Comparison of ENCODE assay signal across 28 mouse cellular contexts in genomic region chr1:193476805-193477204, GRCm38 (mm10).
"Had no signal": no experiment of that assay in that cellular context is flagged by ENCODE, and none has a peak within 500 bp of the region (broad histone marks: within the 10 kb centered on the region; RNA-seq: fewer than 3 reads in every experiment).

No protein-coding gene starts in this region.

- H3K9ac ChIP-seq: heart, embryonic 13.5 days; heart, embryonic 15.5 days; hindbrain, embryonic 13.5 days; hindbrain, embryonic 15.5 days; kidney, embryonic 15.5 days; liver, embryonic 13.5 days; liver, embryonic 15.5 days; liver, postnatal 0 days had no signal

- ATAC-seq: hindbrain, postnatal 0 days; intestine, embryonic 16.5 days; liver, postnatal 0 days had no signal

- H3K4me3 ChIP-seq: gastrocnemius, adult 2 months; heart, embryonic 10.5 days; heart, embryonic 13.5 days; heart, embryonic 15.5 days; hindbrain, embryonic 10.5 days; hindbrain, embryonic 13.5 days; hindbrain, embryonic 15.5 days; kidney, embryonic 15.5 days; liver, embryonic 13.5 days; liver, embryonic 15.5 days had no signal

- DNase-seq: gastrocnemius, adult 2 months; gastrocnemius, postnatal 10 days; gastrocnemius, postnatal 25 days; heart, adult 18-20 months; heart, postnatal 4 days; kidney, adult 11 months; kidney, adult 2 months; kidney, adult 9 months; kidney, postnatal 14 days; kidney, postnatal 36 days; layer of hippocampus, adult 9-11 months; layer of hippocampus, postnatal 36 days; left cerebral cortex, postnatal 4 days; liver; liver, embryonic 13.5 days; liver, postnatal 0 days had no signal

- H3K27me3 ChIP-seq: heart, embryonic 13.5 days; heart, embryonic 15.5 days; hindbrain, embryonic 13.5 days; hindbrain, embryonic 15.5 days; kidney, embryonic 15.5 days; liver, embryonic 13.5 days; liver, embryonic 15.5 days had no signal

- H3K36me3 ChIP-seq: heart, embryonic 10.5 days; heart, embryonic 13.5 days; heart, embryonic 15.5 days; hindbrain, embryonic 10.5 days; hindbrain, embryonic 13.5 days; hindbrain, embryonic 15.5 days; kidney, embryonic 15.5 days; liver, embryonic 13.5 days; liver, embryonic 15.5 days had no signal

- H3K9me3 ChIP-seq: heart, embryonic 10.5 days; heart, embryonic 13.5 days; heart, embryonic 15.5 days; hindbrain, embryonic 10.5 days; hindbrain, embryonic 13.5 days; hindbrain, embryonic 15.5 days; kidney, embryonic 15.5 days; liver, embryonic 13.5 days; liver, embryonic 15.5 days had no signal

- H3K4me2 ChIP-seq: heart, embryonic 13.5 days; heart, embryonic 15.5 days; hindbrain, embryonic 13.5 days; hindbrain, embryonic 15.5 days; kidney, embryonic 15.5 days; liver, embryonic 11.5 days; liver, embryonic 13.5 days; liver, embryonic 15.5 days had no signal

- H3K27ac ChIP-seq: gastrocnemius, adult 2 months; heart, embryonic 10.5 days; heart, embryonic 13.5 days; heart, embryonic 15.5 days; hindbrain, embryonic 10.5 days; hindbrain, embryonic 13.5 days; hindbrain, embryonic 15.5 days; hindbrain, postnatal 0 days; kidney, embryonic 15.5 days; kidney, postnatal 0 days; liver, embryonic 13.5 days; liver, embryonic 15.5 days had no signal

- H3K4me1 ChIP-seq: heart, embryonic 10.5 days; heart, embryonic 13.5 days; heart, embryonic 15.5 days; hindbrain, embryonic 13.5 days; hindbrain, embryonic 15.5 days; kidney, embryonic 15.5 days; liver, embryonic 13.5 days; liver, embryonic 15.5 days had no signal
